Mouse (Mus musculus) embryonic fibroblast, embryonic 13.5 days (primary cell): ENCODE data around the gene Trappc3.

Experiments used
- CTCF ChIP-seq: IDR thresholded peaks from 2 replicates; pipeline ENCODE4 v1.5.1; 2011; ENCODE audit warnings: mild to moderate bottlenecking, control low read depth, low read length, moderate library complexity, borderline replicate concordance; ENCODE audit not compliant: insufficient read depth
- POLR2A ChIP-seq: IDR thresholded peaks from 2 replicates; pipeline ENCODE4 v1.6.1; 2011; ENCODE audit warnings: low read depth, mild to moderate bottlenecking, control low read depth, low read length, moderate library complexity

DNA sequence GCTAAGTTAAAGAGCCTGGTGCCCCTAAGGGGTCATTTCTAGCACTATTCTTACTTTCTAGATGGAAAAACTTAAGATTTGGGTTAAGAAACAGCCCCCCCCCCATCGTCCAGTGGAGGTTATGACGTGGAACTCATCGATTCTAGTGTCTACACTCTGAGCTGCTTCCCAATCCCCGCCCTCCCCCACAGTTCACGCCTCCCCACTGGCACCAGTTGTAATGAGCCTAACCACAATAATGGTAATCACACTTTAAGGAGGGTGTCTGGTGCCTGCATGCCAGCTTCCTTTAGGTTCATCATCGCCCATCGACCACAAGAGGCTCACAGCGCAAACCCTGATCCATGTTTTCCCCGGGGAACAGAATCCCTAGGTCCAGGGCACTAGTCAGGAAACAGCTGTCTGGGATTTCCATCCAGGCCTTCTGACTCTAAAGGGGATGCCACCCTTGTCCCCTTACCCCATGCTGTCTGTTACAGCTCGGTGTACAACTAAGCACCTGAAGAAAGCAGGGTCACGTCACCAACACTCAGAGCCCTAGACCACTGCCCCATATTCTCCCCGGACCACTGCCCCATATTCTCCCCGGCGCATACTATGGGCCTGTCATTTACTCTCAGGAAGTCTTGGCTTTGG, 8.4 kb upstream of the Trappc3 start:
- TF ChIP-seq CTCF = no peak
- TF ChIP-seq POLR2A = no peak
